Mouse (Mus musculus) lung, postnatal 10 days (tissue): ENCODE measurements at regions not wholly inside any gene's neighbourhood (a gene's known extent, or its start where the extent isn't known, plus 50 kb on each side); places are given as distances from the start of the nearest gene placed in this dataset.
A peak's percentile ranks its signal among the peaks of the same experiment; 100 is the strongest.

ENCODE experiments used
- DNase-seq: peaks from one replicate; pipeline ENCODE4 v3.0.0; 2021

- no peak for DNase-seq
Observed at GRCm38 (mm10) chr7:111322901-111323300, 240.1 kb upstream of the Eif4g2 start.

DNA sequence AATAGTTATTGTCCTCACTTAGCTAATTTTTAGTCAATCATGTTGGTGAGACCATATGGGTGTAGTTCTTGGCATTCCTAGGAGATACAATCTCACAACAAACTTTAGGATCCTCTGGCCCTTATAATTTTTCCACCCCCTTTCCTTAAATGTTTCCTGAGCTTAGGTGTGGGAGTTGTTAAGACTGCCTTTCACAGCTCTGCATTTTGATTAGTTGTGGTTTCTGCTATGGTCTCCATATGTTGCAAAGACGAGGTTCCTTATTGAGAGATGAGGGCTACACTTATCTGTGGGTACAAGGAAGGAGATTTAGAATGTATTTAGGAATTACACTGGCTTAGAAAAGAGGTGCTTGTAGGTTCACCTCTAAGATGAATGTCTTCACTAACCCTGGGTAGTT is 237.1 kb upstream of the Eif4g2 start:
- no peak for DNase-seq

GRCm38 (mm10) chr7:111316479-111316990 is 233.7 kb upstream of the Eif4g2 start:
- no peak for DNase-seq

DNA sequence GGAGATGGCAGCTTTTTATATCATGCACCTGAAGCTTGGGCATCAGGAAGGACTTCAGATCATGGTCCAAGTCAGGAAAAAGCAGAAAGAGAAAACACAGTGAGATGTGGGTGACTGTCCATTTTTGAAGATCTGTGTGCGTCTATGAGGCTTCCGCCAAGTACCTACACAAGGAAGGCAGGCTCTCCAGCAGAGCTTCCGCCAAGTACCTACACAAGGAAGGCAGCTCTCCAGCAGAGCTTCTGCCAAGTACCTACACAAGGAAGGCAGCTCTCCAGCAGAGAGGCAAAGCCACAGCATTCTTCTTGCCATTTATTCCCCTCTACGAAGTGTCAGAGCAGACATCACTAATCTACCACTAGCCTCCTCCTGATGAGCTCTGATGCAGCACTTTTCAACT is 231.1 kb upstream of the Eif4g2 start:
- DNase-seq = no peak

DNA sequence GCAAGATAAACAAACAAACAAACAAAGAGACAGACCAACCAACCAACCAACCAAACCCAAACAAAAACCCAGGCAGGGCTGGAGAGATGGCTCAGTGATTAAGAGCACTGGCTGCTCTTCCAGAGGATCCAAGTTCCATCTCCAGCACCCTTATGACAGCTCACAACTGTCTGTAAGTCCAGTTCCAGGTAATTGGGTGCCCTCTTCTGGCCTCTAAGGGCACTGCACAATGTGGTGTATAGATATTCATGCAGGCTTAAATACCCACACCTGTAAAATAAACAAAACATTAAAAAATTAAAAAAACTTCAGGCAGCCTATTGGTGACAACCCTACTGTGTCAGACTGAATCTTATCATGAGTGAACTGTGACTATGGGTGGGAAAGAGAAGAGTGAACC is 222.4 kb upstream of the Eif4g2 start:
- DNase-seq = no peak

- DNase-seq = no peak
Observed at GRCm38 (mm10) chr7:111301791-111302488, 219.1 kb upstream of the Eif4g2 start.

DNA sequence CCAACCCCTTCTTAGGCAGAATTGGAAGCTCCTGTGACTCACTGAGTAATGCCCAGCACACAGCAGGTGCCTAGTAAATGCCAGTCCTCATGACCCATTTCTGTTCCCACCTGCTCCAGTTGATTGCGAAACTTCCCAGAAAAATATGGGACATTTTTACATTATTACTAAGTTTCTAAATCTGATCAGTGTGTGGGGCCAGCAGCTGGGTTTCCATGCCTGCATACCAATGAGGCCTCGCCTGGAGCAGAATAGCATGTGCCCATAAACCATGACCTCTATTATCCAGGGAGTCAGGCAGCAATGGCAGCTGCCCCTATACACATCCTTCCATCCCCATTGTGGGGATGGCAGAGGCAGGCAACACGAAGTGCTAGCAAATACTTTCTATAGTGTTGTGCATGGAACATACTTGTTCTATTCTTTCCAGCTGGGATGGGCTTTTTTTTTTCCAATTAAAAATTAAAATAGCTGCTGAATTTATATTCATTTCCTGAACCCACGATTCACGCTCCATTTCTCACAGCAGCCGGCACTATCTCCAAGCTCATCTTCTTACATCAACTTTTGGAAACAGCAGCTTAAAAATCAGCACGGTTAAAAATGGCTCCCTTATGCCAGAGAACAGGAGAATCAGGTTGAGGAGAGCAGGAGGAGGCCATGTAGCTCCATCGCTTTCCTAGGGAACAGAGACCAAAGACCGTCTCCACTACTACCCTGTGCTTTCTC is 214.5 kb upstream of the Eif4g2 start:
- no peak for DNase-seq

DNA sequence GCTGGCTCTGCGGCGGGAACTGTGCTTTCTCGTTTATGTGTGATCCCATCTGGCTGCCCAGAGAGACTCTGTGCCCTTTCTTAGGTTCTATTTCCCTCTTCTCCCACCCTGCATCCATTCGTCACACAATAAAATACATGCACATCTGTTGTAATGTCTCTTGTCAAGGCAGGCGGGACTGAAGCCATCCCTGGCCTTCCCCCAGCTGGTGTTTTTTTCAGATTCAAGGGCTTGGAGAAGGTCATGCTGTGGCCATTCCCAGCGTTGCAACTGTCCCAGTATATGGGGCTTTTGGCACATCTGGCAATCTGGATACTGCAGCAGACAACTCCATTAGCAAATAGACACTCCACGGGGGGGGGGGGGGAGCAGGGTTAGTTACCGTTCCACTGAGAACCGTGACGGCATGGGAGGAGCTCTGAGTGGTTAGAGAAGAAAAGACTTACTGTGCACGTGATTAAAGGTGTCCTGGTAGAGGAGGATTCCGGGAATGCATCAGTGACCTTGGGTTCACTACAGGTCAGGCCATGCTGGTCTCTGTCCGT is 200.7 kb upstream of the Eif4g2 start:
- peak; percentile 16 for DNase-seq

DNA sequence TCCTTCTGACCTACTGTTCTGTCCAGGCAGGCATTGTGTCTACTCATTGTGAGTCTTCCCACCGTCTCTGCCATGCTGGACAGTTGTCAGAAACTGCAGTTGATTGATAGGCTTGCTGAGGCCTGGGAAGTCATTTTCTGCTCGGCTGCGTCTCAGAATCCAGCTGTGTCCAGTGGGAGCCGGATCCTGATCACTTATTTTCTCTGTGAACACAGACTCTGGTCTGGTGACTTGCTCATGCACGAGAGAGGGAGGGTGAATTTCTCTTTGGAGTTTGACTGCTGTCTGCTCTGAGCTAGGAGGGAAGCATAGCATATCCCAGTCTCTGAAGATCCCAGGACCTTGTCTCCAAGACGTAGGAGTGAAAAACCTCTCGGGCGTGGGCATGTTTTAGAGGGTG is 199.5 kb upstream of the Eif4g2 start:
- no peak for DNase-seq

- no peak for DNase-seq
Observed at GRCm38 (mm10) chr7:111277703-111278102, 194.9 kb upstream of the Eif4g2 start.

DNA sequence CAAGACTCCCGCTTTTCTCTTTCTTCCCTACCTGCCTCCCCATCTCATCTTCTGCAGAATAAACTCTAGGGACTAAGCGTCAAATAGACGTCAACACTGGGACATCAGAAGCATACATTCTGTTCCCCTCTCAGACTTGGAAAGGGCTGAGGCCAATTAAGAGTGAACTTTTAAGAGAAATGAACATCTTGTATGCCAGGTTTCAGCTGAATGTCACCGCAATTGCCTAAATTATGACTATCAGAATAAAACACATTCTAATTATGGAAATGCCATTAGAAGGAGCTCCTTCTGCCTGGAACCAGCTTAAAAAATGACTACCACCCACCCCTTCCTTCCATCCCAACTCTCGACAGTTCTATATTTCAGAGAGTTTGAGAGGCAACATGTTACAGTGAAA is 191.0 kb upstream of the Eif4g2 start:
- DNase-seq = no peak

DNA sequence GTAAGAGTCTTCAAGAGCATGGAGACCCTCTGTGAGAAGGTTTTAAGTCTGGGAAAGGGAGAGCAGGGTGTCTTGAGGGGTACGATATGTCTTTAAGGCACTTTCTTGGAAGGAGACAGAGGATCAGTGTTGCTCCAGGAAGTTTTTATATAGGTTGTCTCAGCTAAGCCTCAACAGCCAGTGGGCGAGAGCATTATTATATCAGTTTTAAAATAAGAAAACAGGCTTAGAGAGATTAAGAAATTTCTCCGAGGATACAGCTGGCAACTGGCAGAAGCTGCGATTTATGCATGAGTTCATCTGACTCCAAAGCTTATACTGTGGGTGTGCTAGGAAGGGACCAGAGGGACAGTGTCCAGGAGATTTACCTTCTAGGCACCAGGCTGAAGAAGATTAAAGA is 188.0 kb upstream of the Eif4g2 start:
- no peak for DNase-seq

- DNase-seq = no peak
Observed at GRCm38 (mm10) chr7:111268197-111268596, 185.4 kb upstream of the Eif4g2 start.

DNA sequence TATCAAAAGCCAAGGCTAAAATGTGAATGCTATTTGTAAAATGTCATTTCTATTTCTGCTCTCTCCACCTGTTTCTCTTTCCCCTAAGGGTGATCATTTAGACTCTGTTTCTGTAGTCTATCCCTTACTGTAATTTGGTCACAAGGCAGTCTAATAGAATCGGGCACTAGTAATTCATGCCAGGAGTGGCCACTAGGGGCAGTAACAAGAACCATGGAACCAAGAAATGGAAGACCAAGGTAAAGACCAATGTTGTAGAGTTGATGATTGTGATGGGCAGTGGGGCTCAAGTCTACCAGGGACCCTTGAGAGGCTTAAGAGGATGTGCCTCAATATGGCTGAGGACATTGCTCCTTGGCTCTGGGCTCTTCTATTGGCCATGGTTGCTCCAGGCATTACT is 180.5 kb upstream of the Eif4g2 start:
- no peak for DNase-seq

GRCm38 (mm10) chr7:111259630-111260574 is 177.1 kb upstream of the Eif4g2 start:
- DNase-seq = peak; percentile 49

DNA sequence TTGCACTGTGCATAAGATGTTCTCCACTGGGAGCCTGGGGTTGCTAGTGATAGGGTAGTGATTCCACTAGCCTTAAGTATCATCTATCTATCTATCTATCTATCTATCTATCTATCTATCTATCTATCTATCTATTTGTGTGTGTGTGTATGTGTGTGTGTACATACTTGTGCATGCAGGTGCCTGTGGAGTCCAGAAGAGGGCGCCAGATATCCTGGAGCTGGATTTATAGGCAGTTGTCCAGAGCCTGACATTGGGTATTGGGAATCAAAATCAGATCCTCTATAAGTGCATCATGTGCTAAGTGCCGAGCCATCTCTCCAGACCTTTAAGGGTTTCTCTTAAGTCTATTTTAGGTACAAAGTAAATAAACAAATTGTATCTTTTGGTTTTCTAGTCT is 175.0 kb upstream of the Eif4g2 start:
- no peak for DNase-seq

GRCm38 (mm10) chr7:111256199-111256598 is 173.4 kb upstream of the Eif4g2 start:
- no peak for DNase-seq

GRCm38 (mm10) chr7:111249606-111250005 is 166.8 kb upstream of the Eif4g2 start:
- DNase-seq = peak; percentile 88

DNA sequence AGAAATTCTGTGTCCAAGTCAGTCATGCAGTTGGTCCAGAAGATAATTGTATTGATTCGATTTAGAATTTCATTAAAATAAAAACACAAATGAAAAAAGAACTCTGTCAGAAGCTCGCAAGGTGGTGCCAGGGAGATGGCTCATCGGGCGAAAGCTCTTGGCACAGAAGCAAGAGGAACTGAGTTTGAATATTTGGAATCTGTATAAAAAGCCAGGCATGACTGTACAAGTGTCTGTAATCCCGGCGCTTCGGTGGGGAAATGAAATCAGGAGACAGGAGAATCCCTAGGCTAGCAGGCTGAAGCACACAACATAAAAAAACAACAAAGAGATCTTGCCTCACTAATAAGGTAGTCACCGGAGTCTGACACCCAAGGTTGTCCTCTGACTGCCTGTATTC is 162.7 kb upstream of the Eif4g2 start:
- no peak for DNase-seq

GRCm38 (mm10) chr7:111245067-111245466 is 162.2 kb upstream of the Eif4g2 start:
- no peak for DNase-seq

DNA sequence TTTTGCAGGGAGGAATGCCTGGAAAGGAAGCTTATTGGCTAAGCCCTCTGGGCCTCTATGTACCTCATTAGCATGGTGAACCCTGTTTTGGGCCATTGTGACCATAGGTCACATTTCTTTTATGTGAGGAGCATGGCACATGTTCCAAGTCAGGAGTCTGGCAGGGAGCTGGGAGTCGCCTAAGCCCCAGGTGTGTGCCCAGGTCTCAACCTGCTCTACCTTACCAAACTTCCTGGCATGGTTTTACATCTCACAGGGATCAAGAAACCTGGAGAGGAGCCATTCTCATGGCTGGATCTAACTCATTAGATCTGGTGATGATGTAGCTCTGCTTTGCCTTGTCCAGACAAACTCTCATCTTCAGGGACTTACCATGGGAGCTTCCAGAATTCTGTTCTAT is 161.0 kb upstream of the Eif4g2 start:
- no peak for DNase-seq

- no peak for DNase-seq
Observed at GRCm38 (mm10) chr7:111242646-111243045, 159.8 kb upstream of the Eif4g2 start.

GRCm38 (mm10) chr7:111241538-111241937 is 158.7 kb upstream of the Eif4g2 start:
- DNase-seq = peak; percentile 47
